Mouse (Mus musculus) central nervous system, embryonic 14 days (tissue): ENCODE data around the gene Senp8. TPM values are rescaled to one million over a fixed set of nuclear protein-coding genes. Genes with fewer than 3 reads are reported as not detected.

Experiments used
- polyA plus RNA-seq: library from polyadenylated mRNA; depleted of rRNA; stranded (reverse); fragments of >200 nt; gene quantifications from 2 replicates; pipeline ENCODE4 v1.2.3, GENCODE M21; 2012; rRNA removed

Gene Senp8
- polyA plus RNA-seq = 5.5 and 6.3 TPM in 2 replicates

DNA sequence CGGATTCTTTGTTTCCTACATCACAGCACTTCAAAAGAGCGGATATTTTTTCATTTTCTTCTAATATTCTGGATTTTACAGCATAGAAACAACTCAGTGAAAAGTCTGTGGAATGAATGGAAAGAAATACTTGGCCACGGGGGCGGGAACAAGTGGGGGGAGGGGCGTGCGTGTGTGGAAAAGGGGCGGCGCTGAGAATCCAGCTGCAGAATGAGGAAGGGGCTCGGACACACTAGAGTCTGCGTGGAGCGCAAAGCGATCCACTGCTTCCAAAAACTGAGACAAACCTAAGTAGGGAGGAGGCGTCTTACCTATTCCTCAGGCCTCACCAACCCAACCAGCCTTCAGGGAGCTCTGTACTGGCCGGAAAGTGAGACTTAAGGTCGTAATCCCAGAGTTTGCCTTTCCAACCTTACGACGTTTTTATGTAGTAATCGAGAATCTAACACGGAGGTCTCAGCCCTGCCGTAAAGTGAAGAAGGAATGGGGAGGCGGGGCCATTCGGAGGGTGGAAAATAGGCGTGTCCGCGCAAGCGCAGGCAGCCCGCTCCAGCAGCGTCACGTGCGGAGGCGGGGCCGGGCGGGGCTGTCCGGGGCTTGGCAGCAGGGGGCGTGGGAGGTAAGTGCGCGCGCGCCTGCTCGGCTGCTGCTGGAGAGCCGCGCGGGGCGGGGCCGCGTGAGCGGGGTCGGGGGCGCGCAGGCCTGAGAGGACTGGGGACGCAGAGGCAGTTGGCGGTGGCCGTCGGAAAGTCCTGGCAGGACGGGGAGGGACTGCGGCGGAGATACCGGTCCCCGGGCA lies at the start of gene Senp8, which contains the start of gene Myo9a:
TSS of gene Senp8 (minus strand) at position 444 of the 799 bp plus-strand sequence.
TSS of gene Myo9a (plus strand) at position 630 of the 799 bp plus-strand sequence.

Other genes starting within 250 kb of the Senp8 start
- gene Hexa, start 211.2 kb downstream of the Senp8 start, polyA plus RNA-seq = 43.7 and 51.0 TPM in 2 replicates
- 0.30 and 0.44 TPM in 2 replicates for gene Tmem202, start 210.9 kb downstream of the Senp8 start, polyA plus RNA-seq
- 18.2 and 20.7 TPM in 2 replicates for gene Celf6, start 172.8 kb downstream of the Senp8 start, polyA plus RNA-seq
- gene Parp6, start 133.4 kb downstream of the Senp8 start, polyA plus RNA-seq = 205 and 235 TPM in 2 replicates
- 1,122 and 1,323 TPM in 2 replicates for gene Pkm, start 94.3 kb downstream of the Senp8 start, polyA plus RNA-seq
- gene Gramd2, start 70.6 kb downstream of the Senp8 start, polyA plus RNA-seq = 6.5 and 8.2 TPM in 2 replicates
- 19.1 and 20.6 TPM in 2 replicates for gene Myo9a, start 186 bp upstream of the Senp8 start, polyA plus RNA-seq
- 0.20 TPM in 1 of 2 replicates, not detected in the other for gene Nr2e3, start 209.9 kb upstream of the Senp8 start, polyA plus RNA-seq